Mouse (Mus musculus): ENCODE results near the gene Sugp1.
"Not testable (repeated sequence)": the region's sequence is repeated elsewhere in the genome, so short reads cannot be mapped to it uniquely, and the experiment has no call there.

Gene Sugp1

GRCm38 (mm10) chr8:70042583-70043455 is at the start of gene Sugp1, which contains the start of gene Mau2:
Sugp1 (plus strand) TSS chr8:70042813.
Mau2 (minus strand) TSS chr8:70042734.
- DNase-seq, result peak; percentile 95

- no peak for DNase-seq
Observed at GRCm38 (mm10) chr8:69995422-69995775, 47.2 kb upstream of the Sugp1 start.

DNA sequence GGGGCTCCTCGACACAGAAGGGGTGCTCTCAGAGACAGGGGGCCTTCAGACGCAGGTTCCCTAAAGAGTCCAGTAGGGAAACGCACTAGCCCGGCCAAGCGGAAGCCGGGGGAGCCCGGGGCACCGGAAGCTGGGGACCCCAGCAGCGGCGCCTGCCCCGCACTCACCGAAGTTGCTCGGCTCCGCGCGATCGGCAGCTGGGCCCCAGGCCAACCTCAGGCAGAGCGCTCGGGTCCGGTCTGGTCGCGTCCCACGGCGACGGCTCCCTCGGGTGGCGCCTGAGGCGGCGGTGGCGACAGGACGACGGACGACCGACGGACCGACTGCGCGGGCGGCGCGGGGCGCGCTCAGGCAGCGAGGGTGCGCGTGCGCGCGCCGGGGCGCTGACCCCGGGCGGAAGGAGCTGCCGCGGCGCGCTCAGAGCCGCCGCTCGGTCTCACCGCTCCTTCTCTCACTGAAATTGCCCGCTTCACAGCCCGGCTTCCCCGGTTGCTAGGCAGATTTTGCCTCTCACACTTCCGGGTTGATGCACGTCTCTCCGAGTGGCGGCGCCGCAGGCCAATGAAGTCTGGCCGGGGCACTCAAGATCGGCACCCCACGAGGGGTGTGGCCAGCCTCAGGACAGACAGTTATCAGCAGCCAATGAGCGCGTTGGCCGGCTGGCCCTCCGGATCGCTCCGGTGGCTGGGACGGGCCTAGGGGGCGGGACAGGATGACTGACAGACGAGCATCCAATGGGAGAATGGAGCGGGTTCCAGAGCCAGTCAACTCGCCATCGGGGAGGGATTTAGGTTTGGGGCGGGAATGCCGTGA is 46.6 kb upstream of the Sugp1 start, which contains the start of gene Gatad2a:
TSS of gene Gatad2a (minus strand) at position 609 of the 813 bp plus-strand sequence.
- peak; percentile 100 for DNase-seq

DNA sequence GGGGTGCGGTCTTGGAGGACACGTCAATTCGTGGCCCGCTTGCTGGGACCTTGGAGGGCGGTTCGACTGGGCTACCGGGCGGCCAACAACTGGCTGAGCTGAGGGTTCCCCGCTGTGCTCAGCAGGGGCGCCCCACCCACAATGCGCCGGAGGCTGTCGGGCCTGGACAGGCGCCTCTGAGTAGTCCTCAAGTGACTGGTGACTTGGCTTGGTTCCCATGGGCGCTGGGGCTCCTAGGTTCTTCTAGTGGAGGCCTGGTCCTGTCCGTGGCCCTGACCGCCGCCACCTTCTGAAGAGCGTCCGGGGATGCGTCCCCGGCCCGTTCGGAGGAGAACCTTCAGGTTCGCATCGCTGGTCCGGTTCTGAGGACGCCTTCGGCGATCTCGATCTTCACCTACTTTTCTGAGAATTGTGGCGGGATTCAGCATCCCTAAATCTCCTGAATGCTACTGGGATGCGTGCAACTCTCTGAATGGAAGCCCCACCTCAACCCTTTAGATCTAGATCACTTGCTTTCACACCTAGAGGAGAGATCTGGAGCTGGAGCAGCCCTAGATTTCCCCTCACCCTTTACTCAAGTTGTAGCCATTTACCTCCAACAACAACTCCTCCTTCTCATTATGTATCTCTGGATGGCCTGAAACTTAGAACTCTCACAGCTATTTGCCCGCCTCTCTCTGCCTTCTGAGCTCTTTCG is 45.9 kb upstream of the Sugp1 start:
- no peak for DNase-seq

GRCm38 (mm10) chr8:69998706-69999105 is 43.9 kb upstream of the Sugp1 start:
- peak; percentile 81 for DNase-seq

- no peak for DNase-seq
Observed at GRCm38 (mm10) chr8:69999236-69999635, 43.4 kb upstream of the Sugp1 start.

DNA sequence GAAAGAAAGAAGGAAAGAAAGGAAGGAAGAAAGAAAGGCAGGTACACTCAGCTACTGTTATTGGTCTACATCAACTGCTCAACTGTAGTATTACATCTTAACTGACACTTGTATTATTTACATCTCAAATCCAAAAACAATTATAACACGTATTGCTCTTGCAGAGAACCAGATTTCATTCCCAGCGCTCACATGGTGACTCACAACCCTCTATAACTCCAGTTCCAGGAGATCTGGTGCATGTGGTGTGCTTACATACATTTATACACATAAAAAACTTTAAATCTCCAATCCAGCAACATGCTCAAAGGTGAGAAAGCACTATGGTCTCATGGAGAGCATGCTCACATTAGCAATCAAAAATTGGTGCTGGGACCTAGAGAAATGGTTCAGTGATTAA is 42.4 kb upstream of the Sugp1 start:
- DNase-seq, result no peak

GRCm38 (mm10) chr8:70001176-70001891 is 41.3 kb upstream of the Sugp1 start:
- DNase-seq, result peak; percentile 64

- not testable (repeated sequence) for DNase-seq
Observed at GRCm38 (mm10) chr8:70001892-70002191, 40.8 kb upstream of the Sugp1 start.

GRCm38 (mm10) chr8:70003204-70003657 is 39.4 kb upstream of the Sugp1 start:
- no peak for DNase-seq

- no peak for DNase-seq
Observed at GRCm38 (mm10) chr8:70004345-70004744, 38.3 kb upstream of the Sugp1 start.

DNA sequence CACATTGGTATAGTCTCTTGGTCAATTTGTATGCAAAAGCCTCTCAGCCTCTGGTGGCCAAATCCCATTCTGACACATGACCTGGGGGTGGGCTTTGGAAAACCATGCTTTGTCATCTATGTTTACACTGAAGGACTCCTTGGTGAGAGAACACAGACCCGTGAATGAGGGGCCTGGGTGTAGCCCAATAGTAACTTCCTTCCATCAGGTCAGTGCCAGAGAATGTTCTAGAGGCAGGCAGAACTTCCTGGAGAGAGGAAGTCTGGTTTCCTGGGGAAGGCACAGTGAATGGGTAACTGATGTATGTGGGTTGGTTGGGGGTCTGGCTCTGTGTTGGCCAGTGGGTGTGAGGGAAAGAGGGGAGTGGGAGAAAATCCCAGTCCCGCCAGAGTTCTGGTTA is 37.4 kb upstream of the Sugp1 start:
- DNase-seq, result no peak

DNA sequence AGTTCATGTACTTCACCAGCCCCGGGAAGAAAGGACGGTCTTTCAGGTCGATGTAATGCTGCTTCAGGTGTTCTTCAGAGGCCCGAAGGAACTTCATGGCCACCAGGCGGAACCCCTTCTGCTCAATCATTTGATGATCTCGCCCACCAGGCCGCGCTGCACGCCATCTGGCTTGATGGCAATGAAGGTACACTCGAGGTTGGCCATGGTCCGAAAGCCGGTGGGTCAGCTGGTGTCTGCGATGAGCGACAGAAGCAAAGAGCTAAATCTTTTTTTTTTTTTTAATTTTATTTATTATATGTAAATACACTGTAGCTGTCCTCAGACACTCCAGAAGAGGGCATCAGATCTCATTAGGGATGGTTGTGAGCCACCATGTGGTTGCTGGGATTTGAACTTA is 31.8 kb upstream of the Sugp1 start:
- not testable (repeated sequence) for DNase-seq

- DNase-seq, result no peak
Observed at GRCm38 (mm10) chr8:70012350-70012749, 30.3 kb upstream of the Sugp1 start.

- no peak for DNase-seq
Observed at GRCm38 (mm10) chr8:70012763-70013162, 29.9 kb upstream of the Sugp1 start.

GRCm38 (mm10) chr8:70015017-70015416 is 27.6 kb upstream of the Sugp1 start:
- no peak for DNase-seq

DNA sequence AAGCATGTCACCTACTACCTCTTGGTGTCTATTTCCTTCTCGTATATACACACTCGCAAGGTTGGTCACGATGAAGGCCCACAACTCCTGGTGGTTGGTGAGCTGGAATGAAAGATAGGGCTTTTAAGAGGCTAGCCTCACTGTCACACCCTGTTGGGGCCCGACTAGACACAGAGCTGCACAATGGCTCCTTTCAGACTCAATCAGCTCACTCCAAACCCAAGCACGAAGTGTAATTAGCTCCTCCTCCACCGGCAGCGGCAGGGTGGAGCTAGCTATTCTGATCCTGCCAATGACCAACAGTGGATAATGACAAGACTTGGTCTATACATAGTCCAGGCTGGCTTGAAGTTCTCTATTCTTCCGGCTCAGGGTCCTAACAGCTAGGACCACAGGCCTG is 19.0 kb upstream of the Sugp1 start:
- DNase-seq, result no peak

DNA sequence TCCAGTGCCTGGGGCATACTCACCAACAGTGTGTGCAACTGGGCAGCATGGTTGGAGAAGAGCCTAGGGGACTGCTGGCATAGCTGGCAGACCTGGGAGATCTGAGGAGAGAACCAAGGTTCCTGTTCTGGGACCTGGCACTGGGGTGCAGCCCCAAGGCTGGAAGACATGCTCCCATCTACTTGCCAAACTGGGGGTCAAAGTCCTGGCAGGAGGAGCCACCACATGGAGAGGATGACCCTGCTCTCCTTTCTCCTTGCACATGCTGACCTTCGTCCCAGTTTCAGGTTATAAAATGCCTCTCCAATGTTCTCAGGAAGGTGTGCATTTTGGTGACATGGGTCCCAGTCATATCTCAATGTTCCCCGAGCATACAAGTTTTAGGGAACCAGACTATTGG is 16.5 kb upstream of the Sugp1 start:
- peak; percentile 85 for DNase-seq

DNA sequence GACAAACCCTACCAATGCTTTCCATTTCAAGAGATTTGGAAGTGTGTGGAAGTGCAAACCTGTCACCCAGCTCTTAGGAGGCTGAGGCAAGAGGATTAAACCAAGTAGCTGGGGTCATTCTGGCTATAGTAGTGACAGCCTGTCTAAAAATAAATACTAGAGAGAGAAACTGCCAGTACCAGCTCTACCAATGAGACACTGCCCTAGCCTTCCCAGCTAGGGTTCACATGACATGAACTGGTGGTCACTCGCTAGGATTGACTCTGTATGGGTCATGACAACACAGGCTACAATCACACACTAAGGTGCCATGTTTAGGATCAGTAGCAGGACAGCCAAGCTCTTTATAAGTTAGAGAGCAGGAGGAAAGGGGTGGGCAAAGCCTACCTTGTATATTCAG is 12.4 kb upstream of the Sugp1 start:
- DNase-seq, result no peak

DNA sequence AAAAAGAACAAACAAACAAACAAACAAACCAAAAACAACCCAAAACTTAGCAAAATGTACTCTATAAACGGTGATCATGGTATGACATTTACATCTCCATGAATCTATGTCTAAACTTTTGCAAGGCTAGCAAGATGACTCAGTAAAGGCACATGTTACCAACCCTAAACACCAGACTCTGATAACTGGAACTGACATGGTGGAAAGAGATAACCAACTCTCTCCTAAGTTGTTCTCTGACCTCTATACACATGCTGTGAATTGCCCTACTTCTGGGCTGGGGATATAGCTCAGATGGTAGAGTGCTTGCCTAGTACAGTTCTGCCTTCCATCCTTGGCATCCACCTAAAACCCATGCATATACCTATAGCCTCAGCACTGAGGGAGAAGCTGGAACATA is 4.6 kb upstream of the Sugp1 start:
- no peak for DNase-seq

DNA sequence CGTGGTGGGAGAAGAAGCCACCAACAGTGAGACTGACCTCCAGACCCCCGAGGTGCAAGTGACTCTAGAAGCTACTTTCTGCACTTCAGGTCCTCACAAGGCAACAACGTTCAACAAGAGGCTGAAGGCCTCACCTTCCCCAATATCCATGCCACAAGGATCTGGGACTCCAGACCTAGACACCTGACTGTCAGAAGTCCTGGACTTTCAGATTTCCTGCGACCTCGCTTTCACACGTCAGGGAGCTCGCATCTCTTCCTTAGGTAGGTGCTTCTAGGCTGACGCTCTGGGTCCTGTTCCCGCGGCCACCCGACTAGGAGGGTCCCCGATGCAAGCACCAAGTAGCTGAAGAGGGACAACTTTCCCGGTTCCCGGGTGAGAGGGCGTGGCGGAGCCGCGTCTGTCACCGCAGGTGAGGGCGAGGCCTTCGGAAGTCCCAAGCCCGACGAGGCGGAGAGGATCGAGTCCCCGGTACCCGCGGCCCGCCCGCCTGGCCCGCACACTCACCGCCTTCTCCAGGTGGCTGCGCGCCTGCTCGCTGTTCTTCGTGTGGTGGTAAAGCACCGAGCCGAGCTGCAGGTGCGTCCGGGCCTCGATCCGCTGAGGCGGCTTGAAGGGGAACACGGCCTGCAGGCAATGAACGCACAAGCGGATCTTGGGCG is 597 bp upstream of the Sugp1 start:
- peak; percentile 11 for DNase-seq

DNA sequence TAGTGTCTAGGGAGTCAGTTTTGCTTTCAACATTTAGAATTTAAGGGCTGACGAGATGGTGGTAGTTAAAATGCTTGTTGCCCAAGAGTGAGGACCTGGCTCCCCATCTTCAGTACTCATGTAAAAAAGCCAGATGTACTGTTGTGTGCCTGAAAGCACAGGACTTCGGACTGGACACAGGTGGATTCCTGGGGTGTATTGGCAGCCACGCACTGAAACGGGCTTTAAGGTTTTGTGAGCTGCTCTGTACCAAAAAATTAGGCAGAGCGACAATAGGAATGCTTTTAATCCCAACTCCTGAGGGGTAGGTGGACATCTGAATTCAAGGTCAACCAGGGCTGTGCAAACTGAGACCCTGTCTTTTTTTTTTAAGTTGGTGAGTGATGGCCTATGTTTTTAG is 1.4 kb downstream of the Sugp1 start:
- peak; percentile 16 for DNase-seq

All from kidney, adult 11 months (tissue).